Mouse (Mus musculus): ENCODE measurements around the gene Rnase1. TPM values are rescaled to one million over a fixed set of nuclear protein-coding genes. Genes with fewer than 3 reads are reported as not detected.
"Not testable (repeated sequence)": the region's sequence is repeated elsewhere in the genome, so short reads cannot be mapped to it uniquely, and the experiment has no call there.

Gene Rnase1
- polyA plus RNA-seq, 2 experiments = not detected

DNA sequence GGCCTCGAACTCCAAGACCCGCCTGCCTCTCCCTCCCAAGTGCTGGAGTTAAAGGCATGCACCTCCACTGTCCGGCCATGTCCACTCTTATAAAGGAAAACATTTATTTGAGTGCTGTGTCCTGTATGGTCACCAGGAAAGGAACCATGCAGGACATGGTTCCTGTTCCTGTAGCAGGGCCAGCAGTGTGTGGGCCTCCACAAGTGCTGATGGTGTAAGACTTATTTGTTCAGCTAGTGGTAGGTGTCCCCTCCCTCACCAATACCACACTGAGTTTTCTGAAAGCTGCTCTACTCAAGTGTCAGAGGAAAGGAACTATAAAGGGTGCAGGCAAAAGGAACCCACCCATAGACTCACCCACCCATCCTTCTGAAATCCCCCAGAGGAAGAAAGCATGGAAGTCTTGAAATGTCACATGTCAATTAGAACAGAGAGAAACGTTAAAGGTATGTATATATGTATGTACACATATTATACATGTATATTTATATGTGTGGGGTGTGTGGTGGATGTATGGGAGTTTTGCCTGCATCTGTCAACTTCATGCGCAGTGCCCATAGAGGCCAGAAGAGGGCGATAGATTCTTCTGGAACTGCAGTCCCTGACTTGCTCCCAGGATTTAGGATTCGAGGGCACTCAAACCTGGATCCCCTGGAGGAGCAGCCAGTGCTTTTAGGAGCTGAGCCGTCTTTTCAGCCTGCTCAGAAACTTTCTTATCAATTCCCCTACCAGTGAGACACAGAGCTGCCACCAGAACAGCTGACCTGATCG, 25.7 kb upstream of the Rnase1 start:
- WGBS (ENCODE audit: insufficient replicate concordance) = 29% methylated on average over 9 of the region's 9 CpGs
- ATAC-seq (ENCODE audit: insufficient read depth) = not testable (repeated sequence)

DNA sequence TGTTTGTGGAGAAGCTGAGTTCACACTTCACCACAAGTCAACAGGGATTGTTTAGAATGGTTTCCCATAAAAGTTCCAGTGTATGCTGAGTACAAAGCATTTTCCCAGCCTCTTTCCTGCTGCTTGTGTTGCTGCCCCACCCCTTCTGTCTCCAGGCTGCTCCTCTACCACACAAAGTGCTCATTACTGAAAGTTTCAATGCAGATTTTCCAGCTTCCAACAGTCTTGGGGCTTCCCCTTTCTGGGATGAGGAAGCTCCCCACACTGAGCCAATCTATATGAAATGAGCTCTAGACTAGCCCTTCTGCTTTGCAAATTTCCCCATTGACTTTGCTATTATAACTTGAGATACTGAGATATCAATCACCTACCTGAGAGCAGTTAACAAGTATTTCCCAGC, 19.5 kb upstream of the Rnase1 start:
- Histone ChIP-seq H3K4me3 (ENCODE audit: insufficient read depth in 1 of 2, low read depth in 2 of 2, low read length in 2 of 2) (no peak overlapping the region), H3K36me3 (replicated peaks; ENCODE audit: control insufficient read depth, insufficient read depth, low read depth) (no peaks in the 10 kb centered on the region), H3K9ac (replicated peaks) (no peak overlapping the region), H3K27ac (no peak overlapping the region), H3K4me2 (ENCODE audit: low read depth) (no peak overlapping the region), H3K9me3 (ENCODE audit: control insufficient read depth, low read length) (no peaks in the 10 kb centered on the region), H3K27me3 (ENCODE audit: control insufficient read depth, insufficient read depth, low read length) (no peaks in the 10 kb centered on the region), H3K4me1 (replicated peaks; ENCODE audit: control insufficient read depth in 2 of 2, insufficient read depth in 2 of 2, low read length in 1 of 2) (peaks cover 0 to 4% of the 10 kb centered on the region in 2 experiments; a peak in 1 of 4 replicates)
- no peak for ATAC-seq (ENCODE audit: insufficient read depth)
- DNase-seq (ENCODE audit: low read depth in 3 of 3, low spot score in 3 of 3) = no peak
- no peak for TF ChIP-seq EP300 (IDR thresholded peaks at IDR 0.05; ENCODE audit: low read depth)
- TF ChIP-seq CTCF (IDR thresholded peaks at IDR 0.05; ENCODE audit: low read depth) = no peak

More for the DNA sequence above, 25.7 kb upstream of the Rnase1 start:
- not testable (repeated sequence) for H3K36me3 ChIP-seq (replicated peaks; ENCODE audit: control insufficient read depth, insufficient read depth, low read depth); H3K9me3 ChIP-seq (ENCODE audit: control insufficient read depth, low read length); H3K9ac ChIP-seq (replicated peaks); DNase-seq (ENCODE audit: low read depth in 3 of 3, low spot score in 3 of 3); H3K4me1 ChIP-seq (replicated peaks; ENCODE audit: control insufficient read depth in 2 of 2, insufficient read depth in 2 of 2, low read length in 1 of 2); H3K27me3 ChIP-seq (ENCODE audit: control insufficient read depth, insufficient read depth, low read length); H3K4me3 ChIP-seq (ENCODE audit: insufficient read depth in 1 of 2, low read depth in 2 of 2, low read length in 2 of 2); H3K27ac ChIP-seq; H3K4me2 ChIP-seq (ENCODE audit: low read depth)
- TF ChIP-seq CTCF (IDR thresholded peaks at IDR 0.05; ENCODE audit: low read depth) = peak; percentile 82

DNA sequence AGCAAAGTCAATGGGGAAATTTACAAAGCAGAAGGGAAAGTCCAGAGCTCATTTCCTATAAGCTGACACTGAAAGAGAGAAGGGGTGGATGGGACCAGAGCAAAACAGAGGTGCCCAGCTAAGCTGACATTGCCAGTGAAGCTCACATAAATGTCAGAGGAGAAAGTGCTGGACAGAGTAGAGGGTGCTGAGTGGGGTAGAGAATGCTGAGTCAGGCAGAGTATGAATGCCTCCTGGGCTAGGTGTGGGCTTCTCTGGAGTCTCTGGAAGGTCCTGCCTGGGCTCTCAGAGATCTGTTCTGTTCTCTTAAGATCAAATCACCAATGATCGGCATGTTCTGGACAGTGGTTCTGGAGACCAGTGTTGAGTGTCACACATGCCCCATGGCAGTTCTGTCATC, 18.9 kb upstream of the Rnase1 start:
- no peaks in the 10 kb centered on the region for H3K9me3 ChIP-seq (ENCODE audit: control insufficient read depth, low read length)
- H3K4me2 ChIP-seq (ENCODE audit: low read depth) = no peak overlapping the region
- H3K9ac ChIP-seq (replicated peaks) = no peak overlapping the region
- H3K4me3 ChIP-seq (ENCODE audit: insufficient read depth in 1 of 2, low read depth in 2 of 2, low read length in 2 of 2) = no peak overlapping the region
- H3K4me1 ChIP-seq (replicated peaks; ENCODE audit: control insufficient read depth in 2 of 2, insufficient read depth in 2 of 2, low read length in 1 of 2) = peaks cover 0 to 4% of the 10 kb centered on the region in 2 experiments; a peak in 1 of 4 replicates
- no peaks in the 10 kb centered on the region for H3K36me3 ChIP-seq (replicated peaks; ENCODE audit: control insufficient read depth, insufficient read depth, low read depth)
- no peak for TF ChIP-seq CTCF (IDR thresholded peaks at IDR 0.05; ENCODE audit: low read depth)
- TF ChIP-seq EP300 (IDR thresholded peaks at IDR 0.05; ENCODE audit: low read depth) = no peak
- H3K27me3 ChIP-seq (ENCODE audit: control insufficient read depth, insufficient read depth, low read length) = no peaks in the 10 kb centered on the region
- DNase-seq (ENCODE audit: low read depth in 3 of 3, low spot score in 3 of 3) (no peak), ATAC-seq (ENCODE audit: insufficient read depth) (0 out of 2 replicates have a peak, but pooled peaks have one; percentile 35)
- H3K27ac ChIP-seq = no peak overlapping the region
- 80% methylated on average over 1 of the region's 1 CpGs for WGBS (ENCODE audit: insufficient replicate concordance)

DNA sequence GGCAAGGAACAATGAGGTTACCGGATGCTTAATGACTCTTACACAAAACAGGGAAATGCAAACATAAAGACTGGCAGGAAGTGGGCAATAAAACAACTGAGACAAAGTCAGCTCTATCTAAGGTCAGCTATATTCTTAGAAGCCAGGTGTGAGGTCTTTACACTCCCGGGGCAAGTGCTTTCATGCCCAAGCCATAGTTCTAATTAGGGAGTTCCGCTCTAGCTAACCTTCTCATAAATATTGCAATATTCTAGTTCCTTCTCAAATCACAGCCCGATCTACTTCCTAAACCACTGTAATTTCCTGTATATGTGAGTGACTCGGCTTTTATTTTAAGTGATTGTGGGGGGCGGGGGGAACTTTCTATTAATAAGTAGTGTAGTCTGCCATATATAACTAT, 16.7 kb upstream of the Rnase1 start:
- ATAC-seq (ENCODE audit: insufficient read depth); H3K9ac ChIP-seq (replicated peaks); H3K27me3 ChIP-seq (ENCODE audit: control insufficient read depth, insufficient read depth, low read length); H3K9me3 ChIP-seq (ENCODE audit: control insufficient read depth, low read length); H3K36me3 ChIP-seq (replicated peaks; ENCODE audit: control insufficient read depth, insufficient read depth, low read depth); H3K4me2 ChIP-seq (ENCODE audit: low read depth); H3K4me3 ChIP-seq (ENCODE audit: insufficient read depth in 1 of 2, low read depth in 2 of 2, low read length in 2 of 2); H3K27ac ChIP-seq; DNase-seq (ENCODE audit: low read depth in 3 of 3, low spot score in 3 of 3); H3K4me1 ChIP-seq (replicated peaks; ENCODE audit: control insufficient read depth in 2 of 2, insufficient read depth in 2 of 2, low read length in 1 of 2): not testable (repeated sequence)
- WGBS (ENCODE audit: insufficient replicate concordance) = 65% methylated on average over 6 of the region's 6 CpGs

DNA sequence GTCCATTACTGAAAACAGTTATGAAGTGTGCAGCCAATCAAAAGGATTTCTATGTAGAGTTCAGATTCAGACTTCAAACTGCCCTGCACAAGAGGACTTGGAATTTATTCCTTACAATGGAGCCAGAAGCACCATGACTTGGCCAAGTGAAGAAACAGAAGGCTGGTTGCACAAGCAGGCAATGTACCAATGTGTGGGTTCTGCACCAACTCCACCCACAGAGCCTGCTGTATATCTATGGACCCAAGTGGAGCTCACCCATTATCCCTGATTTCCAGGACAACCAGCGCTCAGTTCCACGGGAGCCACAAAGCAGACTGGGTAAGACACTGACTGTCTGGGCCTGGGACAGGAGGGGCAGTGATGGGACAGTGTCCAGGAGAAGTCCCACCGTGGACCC, 15.4 kb upstream of the Rnase1 start, which contains the start of gene Rnase2b:
Gene Rnase2b, plus strand, starts transcription at position 285 of the 400 bp plus-strand sequence.
- H3K4me1 ChIP-seq (replicated peaks; ENCODE audit: control insufficient read depth in 2 of 2, insufficient read depth in 2 of 2, low read length in 1 of 2); H3K27me3 ChIP-seq (ENCODE audit: control insufficient read depth, insufficient read depth, low read length); H3K9me3 ChIP-seq (ENCODE audit: control insufficient read depth, low read length); H3K36me3 ChIP-seq (replicated peaks; ENCODE audit: control insufficient read depth, insufficient read depth, low read depth); H3K4me2 ChIP-seq (ENCODE audit: low read depth); ATAC-seq (ENCODE audit: insufficient read depth); H3K27ac ChIP-seq; H3K4me3 ChIP-seq (ENCODE audit: insufficient read depth in 1 of 2, low read depth in 2 of 2, low read length in 2 of 2); H3K9ac ChIP-seq (replicated peaks); DNase-seq (ENCODE audit: low read depth in 3 of 3, low spot score in 3 of 3): not testable (repeated sequence)
- WGBS (ENCODE audit: insufficient replicate concordance) = 63% methylated on average over 3 of the region's 3 CpGs

Measured in liver, embryonic 14.5 days (tissue).